Mouse (Mus musculus): Measurements from ENCODE around the gene Hormad1.
"Not testable (repeated sequence)": the region's sequence is repeated elsewhere in the genome, so short reads cannot be mapped to it uniquely, and the experiment has no call there.

The Hormad1 gene

GRCm38 (mm10) chr3:95559437-95559836 is at the start of gene Hormad1:
Gene Hormad1 (plus strand): TSS chr3:95559677.
- no peak for DNase-seq (ENCODE audit: low read depth, low spot score)

DNA sequence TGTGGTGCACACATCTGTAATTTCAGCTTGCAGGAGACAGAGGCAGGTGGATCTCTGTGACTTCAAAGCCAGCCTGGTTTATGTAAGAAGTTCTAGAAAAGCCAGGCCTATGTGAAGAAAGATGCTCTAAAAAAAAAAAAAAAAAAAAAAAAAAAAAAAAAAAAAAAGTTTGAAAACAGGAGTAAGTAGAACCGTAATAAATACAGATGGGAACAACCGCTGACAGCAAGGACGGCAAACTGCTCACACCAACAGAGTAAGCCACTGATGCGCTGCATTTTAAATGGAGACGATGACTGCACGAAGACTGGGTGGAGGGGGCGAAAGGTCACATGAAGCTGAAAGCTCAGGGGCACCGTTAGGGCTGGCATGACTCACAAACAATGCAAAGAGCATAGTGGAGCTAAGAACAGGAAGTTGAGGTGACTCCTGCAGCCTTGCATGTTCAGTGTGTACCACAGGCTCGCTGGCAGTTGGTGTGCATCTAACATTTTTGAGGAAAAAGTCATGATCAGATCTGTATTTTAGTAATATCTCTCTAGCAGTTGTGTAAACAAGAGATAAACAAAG is 47.8 kb upstream of the Hormad1 start:
- DNase-seq (ENCODE audit: low read depth, low spot score), result peak; percentile 54

DNA sequence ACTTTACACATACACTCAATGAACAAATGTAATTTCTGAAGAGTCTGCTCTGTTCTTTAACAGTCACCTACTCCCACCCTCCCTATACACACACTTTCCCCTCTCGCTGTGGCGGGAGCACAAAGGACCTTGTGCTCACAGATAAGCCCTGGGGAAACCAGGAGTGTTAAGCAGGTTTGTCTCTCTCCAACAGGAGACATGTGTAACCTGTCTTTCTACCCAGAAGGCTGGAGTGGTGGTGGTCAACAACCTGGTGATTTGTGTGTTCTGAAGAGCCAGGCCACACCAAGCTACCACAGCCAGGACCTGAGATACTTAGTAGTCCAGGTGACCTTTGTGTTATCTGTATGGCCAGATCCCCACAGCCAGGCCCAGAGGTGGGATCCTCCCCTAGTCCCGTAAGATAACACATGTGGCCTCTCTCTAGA is 42.8 kb upstream of the Hormad1 start:
- DNase-seq (ENCODE audit: low read depth, low spot score), result no peak

GRCm38 (mm10) chr3:95517493-95517898 is 42.0 kb upstream of the Hormad1 start:
- peak; percentile 87 for DNase-seq (ENCODE audit: low read depth, low spot score)

GRCm38 (mm10) chr3:95518891-95519290 is 40.6 kb upstream of the Hormad1 start:
- no peak for DNase-seq (ENCODE audit: low read depth, low spot score)

- DNase-seq (ENCODE audit: low read depth, low spot score), result no peak
Observed at GRCm38 (mm10) chr3:95519315-95519714, 40.2 kb upstream of the Hormad1 start.

DNA sequence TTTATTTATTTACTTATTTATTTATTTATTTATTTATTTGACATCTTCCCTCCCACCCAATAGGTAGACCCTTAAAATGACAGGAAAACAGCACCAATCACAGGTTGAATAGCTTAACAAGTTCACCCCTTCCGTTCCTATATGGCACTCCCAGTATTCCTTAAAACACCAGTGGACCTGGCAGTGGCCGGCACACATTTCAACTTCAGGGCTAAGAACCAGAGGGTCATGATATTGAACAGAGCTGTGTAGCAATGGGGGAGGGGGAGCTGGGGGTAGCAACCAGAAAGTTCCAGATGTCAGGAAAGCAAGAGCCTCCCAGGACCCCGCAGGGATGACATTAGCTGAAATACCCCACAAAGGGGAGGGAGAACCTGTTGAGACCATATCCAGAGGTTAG is 39.4 kb upstream of the Hormad1 start:
- DNase-seq (ENCODE audit: low read depth, low spot score), result no peak

- no peak for DNase-seq (ENCODE audit: low read depth, low spot score)
Observed at GRCm38 (mm10) chr3:95521168-95521567, 38.3 kb upstream of the Hormad1 start.

- peak; percentile 54 for DNase-seq (ENCODE audit: low read depth, low spot score)
Observed at GRCm38 (mm10) chr3:95523662-95524061, 35.8 kb upstream of the Hormad1 start.

DNA sequence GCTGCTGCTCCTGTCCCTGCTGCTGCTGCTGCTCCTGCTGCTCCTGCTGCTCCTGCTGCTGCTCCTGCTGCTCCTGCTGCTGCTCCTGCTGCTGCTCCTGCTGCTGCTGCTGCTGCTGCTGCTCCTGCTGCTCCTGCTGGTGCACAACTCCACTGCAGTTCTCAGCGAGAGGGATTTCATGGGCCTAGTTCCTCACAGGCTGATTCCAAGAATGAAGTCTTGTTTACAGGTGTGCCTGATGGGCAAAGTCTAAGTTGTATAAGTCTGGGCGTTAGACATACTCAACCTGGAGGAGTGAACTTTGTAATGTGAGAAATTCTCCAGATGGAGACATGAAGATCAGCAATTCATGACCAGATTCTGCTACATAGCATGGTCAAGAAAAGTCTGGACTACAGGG is 34.8 kb upstream of the Hormad1 start:
- no peak for DNase-seq (ENCODE audit: low read depth, low spot score)

DNA sequence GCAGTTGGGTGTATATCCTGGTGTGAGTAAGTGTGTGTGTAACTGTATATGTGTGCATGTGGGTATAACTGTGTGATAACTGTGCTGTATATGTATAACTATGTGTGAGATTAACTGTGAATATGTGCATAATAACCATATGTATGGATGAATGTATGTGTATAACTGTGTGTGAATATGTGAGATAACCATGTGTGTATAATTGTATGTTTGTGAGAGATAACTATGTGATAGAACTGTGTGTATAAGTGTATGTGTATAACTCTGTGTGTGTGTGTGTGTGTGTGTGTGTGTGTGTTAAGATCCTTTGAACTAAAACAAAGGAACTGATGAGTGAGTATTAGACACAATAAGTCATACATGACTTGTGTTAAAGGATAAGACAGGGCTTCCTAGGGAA is 33.4 kb upstream of the Hormad1 start:
- DNase-seq (ENCODE audit: low read depth, low spot score), result no peak

- no peak for DNase-seq (ENCODE audit: low read depth, low spot score)
Observed at GRCm38 (mm10) chr3:95526622-95527211, 32.8 kb upstream of the Hormad1 start, which contains the start of gene Ctss. Gene Ctss (plus strand): TSS chr3:95526786.

DNA sequence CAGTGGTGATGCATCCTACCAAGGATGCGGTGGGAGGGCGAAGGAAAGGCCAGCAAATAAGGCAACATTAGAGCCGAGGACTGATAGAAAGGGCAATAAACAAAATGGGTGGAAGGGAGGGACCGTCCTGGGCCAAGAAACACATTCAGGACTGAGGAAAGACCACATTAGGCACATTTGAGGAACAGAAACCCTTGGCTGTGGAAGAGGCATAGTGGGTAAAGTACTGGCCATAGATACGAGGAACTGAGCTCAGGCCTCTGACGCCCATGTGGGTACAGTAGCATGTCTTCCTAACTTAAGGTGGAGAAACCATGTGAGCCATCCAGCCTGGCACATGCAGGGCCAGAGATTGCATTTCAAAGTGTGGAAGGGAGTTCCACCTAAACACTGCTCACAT is 29.7 kb upstream of the Hormad1 start:
- DNase-seq (ENCODE audit: low read depth, low spot score), result no peak

- DNase-seq (ENCODE audit: low read depth, low spot score), result no peak
Observed at GRCm38 (mm10) chr3:95531025-95531424, 28.5 kb upstream of the Hormad1 start.

- no peak for DNase-seq (ENCODE audit: low read depth, low spot score)
Observed at GRCm38 (mm10) chr3:95533364-95533763, 26.1 kb upstream of the Hormad1 start.

DNA sequence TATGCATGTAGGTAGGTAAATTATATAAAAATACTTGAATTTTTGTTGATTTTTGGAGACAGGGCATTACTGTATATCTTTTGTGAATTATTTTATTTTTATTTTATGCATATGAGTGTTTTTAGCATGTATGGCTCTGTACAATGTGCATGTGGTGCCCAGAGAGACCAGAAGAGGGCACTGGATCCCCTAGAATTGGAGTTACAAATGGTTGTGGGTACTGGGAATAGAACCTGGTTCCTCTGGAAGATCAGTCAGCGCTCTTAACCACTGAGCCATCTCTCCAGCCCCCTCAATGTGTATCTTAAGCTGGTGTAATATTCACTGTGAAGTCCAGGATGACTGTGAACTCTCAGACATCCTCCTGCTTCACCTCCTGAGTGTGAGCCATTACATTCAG is 24.6 kb upstream of the Hormad1 start:
- no peak for DNase-seq (ENCODE audit: low read depth, low spot score)

- no peak for DNase-seq (ENCODE audit: low read depth, low spot score)
Observed at GRCm38 (mm10) chr3:95538936-95539335, 20.5 kb upstream of the Hormad1 start.

DNA sequence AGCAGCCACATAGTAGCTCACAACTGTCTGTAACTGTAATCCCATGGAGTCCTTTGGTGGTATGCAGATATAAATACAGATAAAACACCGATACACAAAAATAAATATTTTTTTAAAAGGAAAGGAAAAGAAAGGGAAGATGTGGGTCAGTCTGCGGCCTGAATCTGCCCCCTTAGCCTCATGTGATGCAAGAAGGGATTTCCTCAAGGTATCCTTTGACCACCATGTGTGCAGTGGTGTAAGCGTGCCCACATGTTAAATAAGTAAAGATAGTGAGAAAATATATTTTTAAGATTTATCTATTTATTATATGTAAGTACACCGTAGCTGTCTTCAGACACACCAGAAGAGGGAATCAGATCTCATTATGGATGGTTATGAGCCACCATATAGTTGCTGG is 19.6 kb upstream of the Hormad1 start:
- no peak for DNase-seq (ENCODE audit: low read depth, low spot score)

- DNase-seq (ENCODE audit: low read depth, low spot score), result not testable (repeated sequence)
Observed at GRCm38 (mm10) chr3:95541186-95541585, 18.3 kb upstream of the Hormad1 start.

DNA sequence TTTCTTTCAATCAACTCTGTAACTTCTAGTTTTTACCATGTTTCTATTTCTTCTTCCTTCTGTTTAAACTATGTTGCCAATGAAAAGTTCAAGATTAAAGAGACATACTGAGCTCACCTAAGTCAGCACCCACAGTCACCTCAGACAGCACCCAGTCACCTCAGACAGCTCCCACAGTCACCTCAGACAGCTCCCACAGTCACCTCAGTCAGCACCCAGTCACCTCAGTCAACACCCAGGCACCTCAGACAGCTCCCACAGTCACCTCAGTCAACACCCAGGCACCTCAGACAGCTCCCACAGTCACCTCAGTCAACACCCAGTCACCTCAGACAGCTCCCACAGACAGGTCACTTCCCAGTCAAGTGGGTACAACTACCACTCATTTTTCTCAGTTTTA is 17.3 kb upstream of the Hormad1 start:
- DNase-seq (ENCODE audit: low read depth, low spot score), result no peak

GRCm38 (mm10) chr3:95542981-95543380 is 16.5 kb upstream of the Hormad1 start:
- no peak for DNase-seq (ENCODE audit: low read depth, low spot score)

GRCm38 (mm10) chr3:95550176-95550575 is 9.3 kb upstream of the Hormad1 start:
- no peak for DNase-seq (ENCODE audit: low read depth, low spot score)

GRCm38 (mm10) chr3:95553986-95554385 is 5.5 kb upstream of the Hormad1 start:
- DNase-seq (ENCODE audit: low read depth, low spot score), result no peak

GRCm38 (mm10) chr3:95560738-95561137 is 1.3 kb downstream of the Hormad1 start:
- DNase-seq (ENCODE audit: low read depth, low spot score), result no peak

All from 3T3-L1 (cell line).